Mouse (Mus musculus) lung, adult 2 months (tissue): ENCODE data around the gene Mknk2.

Source experiments
- CTCF ChIP-seq: fragments of 200-500 bp; IDR thresholded peaks from 2 replicates; pipeline ENCODE4 v1.5.1; 2011; ENCODE audit warnings: mild to moderate bottlenecking, low read length, control low read depth; ENCODE audit not compliant: insufficient read depth
- POLR2A ChIP-seq: fragments of 200-500 bp; IDR thresholded peaks from 2 replicates; pipeline ENCODE4 v1.6.1; 2011; ENCODE audit warnings: low read depth, mild to moderate bottlenecking, control low read depth, low read length, borderline replicate concordance; ENCODE audit errors: extremely low read depth

DNA sequence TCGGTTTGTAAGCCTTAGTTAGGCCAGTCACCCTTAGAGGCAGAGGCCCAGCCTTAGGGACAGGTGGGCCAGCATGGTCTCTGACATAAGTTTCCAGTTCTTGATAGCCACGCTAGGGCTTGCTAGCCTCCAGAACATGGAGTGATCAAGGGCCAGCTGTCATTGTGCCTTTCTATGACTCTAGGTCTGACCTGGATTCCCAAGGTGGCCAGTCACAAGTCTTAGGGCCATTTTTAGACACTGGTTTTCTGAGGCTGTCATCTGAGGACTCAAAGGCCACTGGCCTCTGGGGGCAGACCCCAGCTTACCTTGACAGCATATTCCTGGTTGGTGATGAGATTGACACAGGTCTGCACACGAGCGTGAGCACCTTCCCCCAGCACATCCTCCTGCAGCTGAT lies 6.7 kb downstream of the Mknk2 start:
- no peak for TF ChIP-seq CTCF
- no peak; the same call in 1 of the 2 replicates for TF ChIP-seq POLR2A
